Mouse (Mus musculus): Measurements from ENCODE around the gene Elmsan1.
"Not testable (repeated sequence)": the region's sequence is repeated elsewhere in the genome, so short reads cannot be mapped to it uniquely, and the experiment has no call there.

The Elmsan1 gene

GRCm38 (mm10) chr12:84218289-84219120 is at the start of gene Elmsan1:
TSS of gene Elmsan1 (minus strand) at chr12:84218881.
- in situ Hi-C loops (cut with MboI; ENCODE audit: low sequenced_read_pairs): no loop called here

DNA sequence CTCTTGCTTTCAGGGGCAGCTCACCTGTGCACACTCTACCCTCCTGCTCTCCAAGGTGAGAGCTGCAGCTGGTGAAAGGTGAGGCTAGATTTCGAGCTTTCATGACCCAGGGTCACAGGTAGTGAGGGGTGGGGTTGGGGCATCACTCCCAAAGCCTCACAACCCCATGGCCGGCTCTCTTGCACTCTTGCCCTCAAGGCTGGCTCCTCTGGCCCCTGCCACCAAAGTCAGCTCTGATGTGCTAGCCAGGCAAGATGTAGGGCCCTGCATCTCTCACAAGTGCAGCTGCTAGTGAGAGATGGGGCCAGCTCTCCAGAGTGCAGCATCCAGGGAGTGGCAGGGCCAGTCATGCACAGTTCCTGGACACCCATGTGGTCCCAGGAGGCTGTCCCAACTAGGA is 48.6 kb upstream of the Elmsan1 start:
- in situ Hi-C loops (cut with MboI; ENCODE audit: low sequenced_read_pairs): no loop called here

GRCm38 (mm10) chr12:84260363-84260762 is 41.7 kb upstream of the Elmsan1 start:
- in situ Hi-C loops (cut with MboI; ENCODE audit: low sequenced_read_pairs): no loop called here

DNA sequence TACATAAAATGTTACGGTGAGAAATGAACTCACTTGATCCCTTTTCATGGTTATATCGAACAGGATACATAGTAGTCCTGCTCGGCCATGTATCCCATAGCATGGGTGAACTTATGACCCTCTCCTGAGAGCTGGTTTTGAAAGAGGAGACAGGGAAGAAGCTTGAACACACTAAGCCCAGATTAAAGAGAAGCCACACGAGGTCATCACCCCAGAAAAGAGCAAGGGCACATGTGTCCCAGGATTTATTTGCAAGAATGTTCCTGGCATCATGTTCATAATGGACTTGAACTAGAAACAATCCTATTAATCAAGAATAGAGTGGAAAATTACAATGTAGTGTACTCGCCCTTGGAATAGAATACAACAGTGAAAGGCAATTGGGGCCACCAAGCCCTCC is 36.2 kb upstream of the Elmsan1 start:
- in situ Hi-C loops (cut with MboI; ENCODE audit: low sequenced_read_pairs): no loop called here

GRCm38 (mm10) chr12:84252811-84253210 is 34.1 kb upstream of the Elmsan1 start:
- in situ Hi-C loops (cut with MboI; ENCODE audit: low sequenced_read_pairs): no loop called here

DNA sequence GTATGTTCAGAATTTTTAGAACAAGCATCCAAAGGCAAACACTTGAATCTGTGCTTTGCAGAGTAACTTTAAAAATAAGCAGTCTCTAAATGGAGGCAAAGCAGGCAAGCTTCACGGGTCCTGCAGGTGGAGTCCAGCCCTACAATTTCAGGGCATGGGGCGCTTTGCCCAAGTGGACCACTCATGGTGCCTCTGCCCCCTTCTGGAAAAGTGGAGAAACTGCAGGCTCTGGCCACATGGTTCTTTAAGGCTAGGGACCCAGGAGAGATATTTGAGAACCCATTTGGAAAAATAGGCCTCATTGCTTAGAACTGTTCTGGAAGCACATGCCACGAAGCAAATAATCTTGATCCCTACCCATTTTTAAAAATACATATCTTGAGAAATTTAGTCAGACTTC is 30.5 kb upstream of the Elmsan1 start:
- in situ Hi-C loops (cut with MboI; ENCODE audit: low sequenced_read_pairs): no loop called here

DNA sequence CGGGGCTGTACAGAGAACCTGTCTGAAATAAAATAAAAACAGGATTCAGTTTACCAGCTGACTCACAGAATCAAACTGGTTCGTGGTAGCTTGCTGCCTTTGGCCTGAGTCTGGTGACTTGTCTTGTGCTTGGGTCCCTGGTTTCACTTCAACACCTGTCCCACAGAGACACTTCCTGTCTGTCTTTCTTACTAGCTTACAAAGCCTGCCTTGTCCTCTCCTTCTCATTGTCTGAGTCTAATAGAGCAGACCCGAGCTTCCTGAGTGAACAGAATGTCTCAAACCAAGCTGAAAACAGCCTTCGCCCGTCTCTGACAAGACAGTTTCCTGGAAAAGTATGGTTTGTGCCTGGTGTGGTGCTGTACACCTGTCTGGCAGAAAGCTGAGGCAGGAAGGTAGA is 27.0 kb upstream of the Elmsan1 start:
- in situ Hi-C loops (cut with MboI; ENCODE audit: low sequenced_read_pairs): no loop called here

DNA sequence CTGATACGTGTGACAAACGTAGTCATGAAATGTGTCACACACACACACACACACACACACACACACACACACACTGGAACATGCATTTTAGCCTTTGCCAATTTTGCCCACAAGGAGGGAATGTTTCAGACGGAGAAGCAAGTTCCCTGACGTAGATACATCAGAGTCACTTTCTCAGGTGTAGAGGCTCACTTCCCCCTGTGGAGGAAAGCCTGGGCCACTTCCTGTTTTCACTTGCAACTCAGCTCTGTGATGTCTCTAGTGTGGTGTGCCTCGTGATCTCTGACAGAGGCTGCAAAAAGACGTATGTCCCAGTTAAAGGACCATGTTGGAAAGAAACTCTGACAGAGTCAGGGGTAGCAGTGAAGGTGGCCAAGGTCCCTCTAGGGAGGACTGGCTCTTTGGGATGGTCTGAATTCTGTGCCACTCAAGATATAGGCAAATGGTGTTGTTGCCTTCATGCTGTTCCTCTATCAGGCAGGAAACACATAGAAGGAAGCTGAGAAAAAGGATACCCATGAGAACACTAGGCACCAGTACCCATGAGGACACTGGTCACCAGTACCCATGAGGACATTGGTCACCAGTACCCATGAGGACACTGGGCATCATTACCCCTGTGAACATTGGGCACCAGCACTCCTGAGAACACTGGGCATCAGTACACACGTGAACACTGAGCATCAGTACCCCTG is 24.5 kb upstream of the Elmsan1 start:
- in situ Hi-C loops (cut with MboI; ENCODE audit: low sequenced_read_pairs): no loop called here

DNA sequence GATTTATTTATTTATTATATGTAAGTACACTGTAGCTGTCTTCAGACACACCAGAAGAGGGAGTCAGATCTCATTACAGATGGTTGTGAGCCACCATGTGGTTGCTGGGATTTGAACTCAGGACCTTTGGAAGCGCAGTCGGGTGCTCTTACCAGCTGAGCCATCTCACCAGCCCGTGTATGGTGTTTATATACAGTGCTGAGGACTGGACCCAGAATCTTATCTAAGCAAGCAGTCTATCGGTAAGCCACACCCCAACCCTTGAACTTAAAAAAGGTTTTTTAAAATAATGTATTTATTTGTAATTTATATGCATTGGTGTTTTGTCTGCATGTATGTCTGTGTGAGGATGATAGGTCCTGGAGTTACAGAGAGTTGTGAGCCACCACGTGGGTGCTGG is 18.4 kb upstream of the Elmsan1 start:
- in situ Hi-C loops (cut with MboI; ENCODE audit: low sequenced_read_pairs): not testable (repeated sequence)

DNA sequence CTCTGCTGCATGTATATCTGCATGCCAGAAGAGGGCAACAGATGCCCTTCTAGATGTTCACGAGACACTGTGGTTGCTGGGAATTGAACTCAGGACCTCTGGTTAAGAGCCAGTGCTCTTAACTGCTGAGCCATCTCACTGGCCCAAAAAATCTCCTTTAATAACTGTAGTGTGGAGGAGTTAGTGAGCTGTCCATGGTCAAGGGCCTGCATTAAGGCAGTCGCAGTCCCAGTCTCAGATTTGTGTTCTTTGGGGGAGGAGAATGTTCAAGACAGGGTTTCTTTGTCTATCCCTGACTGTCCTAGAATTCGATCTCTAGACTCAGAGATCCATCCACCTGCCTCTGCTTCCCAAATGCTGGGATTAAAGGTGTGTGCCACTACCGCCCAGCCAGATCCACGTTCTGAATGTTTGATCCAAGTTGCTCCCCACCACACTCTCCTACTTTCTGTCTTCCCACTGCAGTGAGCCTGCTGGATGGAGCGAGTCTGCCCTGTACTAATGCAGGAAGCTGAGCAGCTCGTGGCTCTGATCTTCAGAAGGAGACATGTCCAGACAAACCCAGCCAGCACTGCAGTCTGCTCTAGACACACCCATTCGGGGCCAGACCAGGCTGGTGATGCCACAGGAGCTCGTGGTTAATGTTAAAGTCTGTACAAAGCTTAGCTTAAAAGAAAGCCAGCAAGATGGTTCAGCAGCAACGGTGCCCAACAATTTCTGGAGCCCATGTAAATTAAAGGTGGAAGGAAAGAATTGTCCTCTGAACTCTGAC is 17.5 kb upstream of the Elmsan1 start:
- in situ Hi-C loops (cut with MboI; ENCODE audit: low sequenced_read_pairs): no loop called here

GRCm38 (mm10) chr12:84235577-84235976 is 16.9 kb upstream of the Elmsan1 start:
- in situ Hi-C loops (cut with MboI; ENCODE audit: low sequenced_read_pairs): no loop called here

- in situ Hi-C loops (cut with MboI; ENCODE audit: low sequenced_read_pairs): no loop called here
Observed at GRCm38 (mm10) chr12:84233488-84234100, 14.9 kb upstream of the Elmsan1 start.

DNA sequence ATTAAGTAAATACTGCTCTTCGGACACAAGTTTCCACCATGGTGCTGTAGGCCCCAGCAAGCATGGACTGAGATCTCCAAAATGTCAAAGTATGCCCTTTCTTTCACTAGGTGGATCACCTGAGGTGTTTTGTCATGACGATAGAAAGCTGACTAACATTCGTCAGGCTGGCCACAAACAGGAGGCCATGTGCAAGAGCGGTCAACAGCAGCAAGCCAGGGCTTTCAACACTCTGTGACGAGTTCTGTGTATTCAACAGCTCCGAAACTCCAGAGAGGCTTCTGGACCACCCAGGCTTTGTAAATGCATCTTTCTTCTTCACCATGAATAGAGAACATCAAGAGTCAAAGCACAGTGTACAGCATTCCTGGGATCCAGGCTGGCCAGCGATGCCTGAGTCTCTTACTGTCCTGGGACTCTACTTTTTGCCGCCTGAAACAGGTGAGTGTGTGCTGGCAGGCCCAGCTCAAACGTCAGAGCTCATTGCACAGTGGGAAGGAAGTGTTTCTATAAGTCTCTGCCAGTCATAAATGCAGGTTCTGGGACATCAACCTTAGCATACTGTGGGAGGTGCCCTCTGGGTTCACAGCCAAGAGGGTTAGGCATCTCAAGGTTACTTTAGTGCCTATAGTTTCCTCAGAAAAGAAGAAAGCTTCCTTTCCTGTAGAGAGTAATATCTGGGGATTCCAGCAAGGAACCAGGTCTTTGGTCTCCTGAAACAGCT is 7.6 kb upstream of the Elmsan1 start:
- in situ Hi-C loops (cut with MboI; ENCODE audit: low sequenced_read_pairs): no loop called here

GRCm38 (mm10) chr12:84222405-84222961 is 3.8 kb upstream of the Elmsan1 start:
- in situ Hi-C loops (cut with MboI; ENCODE audit: low sequenced_read_pairs): no loop called here

GRCm38 (mm10) chr12:84220951-84221891 is 2.5 kb upstream of the Elmsan1 start:
- in situ Hi-C loops (cut with MboI; ENCODE audit: low sequenced_read_pairs): no loop called here

- in situ Hi-C loops (cut with MboI; ENCODE audit: low sequenced_read_pairs): no loop called here
Observed at GRCm38 (mm10) chr12:84220515-84220914, 1.8 kb upstream of the Elmsan1 start.

- in situ Hi-C loops (cut with MboI; ENCODE audit: low sequenced_read_pairs): no loop called here
Observed at GRCm38 (mm10) chr12:84219121-84219561, 460 bp upstream of the Elmsan1 start.

DNA sequence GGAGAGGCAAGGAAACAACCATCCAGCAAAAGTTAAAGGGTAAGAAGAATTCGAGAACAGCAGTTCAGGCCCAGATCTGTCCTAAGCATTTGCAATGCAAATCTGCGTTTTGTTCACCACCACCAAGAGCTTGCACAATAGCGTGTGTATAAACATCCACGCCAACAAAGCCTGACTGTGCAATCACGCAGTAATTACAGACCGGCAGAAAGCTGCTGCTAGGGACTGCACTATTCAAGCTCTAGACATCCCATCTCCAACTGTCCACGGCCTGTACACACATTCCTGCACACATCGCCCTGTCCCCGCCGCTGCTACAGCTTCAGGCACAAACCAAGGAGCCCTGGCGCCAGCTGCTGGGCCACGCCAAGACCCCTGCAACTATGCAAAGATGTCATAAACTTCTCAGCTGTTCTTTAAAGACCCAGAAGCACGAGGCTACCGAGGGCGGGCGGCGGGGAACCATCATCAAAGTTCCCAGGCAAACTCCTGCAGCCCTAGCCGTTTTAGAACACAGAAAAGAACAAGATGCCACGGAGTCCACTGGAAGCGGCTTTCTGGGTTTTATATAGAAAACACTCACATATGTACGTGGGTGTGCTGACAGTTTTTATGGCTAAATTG is 1.1 kb downstream of the Elmsan1 start:
- in situ Hi-C loops (cut with MboI; ENCODE audit: low sequenced_read_pairs): no loop called here

DNA sequence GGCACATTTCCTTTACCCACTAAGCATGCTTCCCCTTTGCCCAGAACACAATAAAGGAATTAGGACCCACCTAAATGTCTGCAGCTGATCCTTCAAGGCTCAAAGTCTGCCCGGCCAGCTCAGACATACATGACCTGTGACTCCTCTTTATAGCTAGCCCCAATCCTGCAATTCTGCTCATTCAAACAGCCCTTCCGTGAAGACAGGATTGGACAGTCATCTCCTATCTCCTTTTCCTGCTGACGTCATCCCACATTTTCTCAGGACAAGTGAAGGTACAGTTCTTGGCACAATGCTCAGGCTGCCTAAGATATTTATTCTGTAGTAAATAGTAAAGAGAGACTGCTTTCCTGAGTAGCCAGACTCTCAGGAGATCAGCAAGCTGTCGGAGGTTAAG is 1.6 kb downstream of the Elmsan1 start:
- in situ Hi-C loops (cut with MboI; ENCODE audit: low sequenced_read_pairs): no loop called here
